Mouse (Mus musculus): ENCODE measurements at regions not wholly inside any gene's neighbourhood (a gene's known extent, or its start where the extent isn't known, plus 50 kb on each side); places are given as distances from the start of the nearest gene placed in this dataset.

DNA sequence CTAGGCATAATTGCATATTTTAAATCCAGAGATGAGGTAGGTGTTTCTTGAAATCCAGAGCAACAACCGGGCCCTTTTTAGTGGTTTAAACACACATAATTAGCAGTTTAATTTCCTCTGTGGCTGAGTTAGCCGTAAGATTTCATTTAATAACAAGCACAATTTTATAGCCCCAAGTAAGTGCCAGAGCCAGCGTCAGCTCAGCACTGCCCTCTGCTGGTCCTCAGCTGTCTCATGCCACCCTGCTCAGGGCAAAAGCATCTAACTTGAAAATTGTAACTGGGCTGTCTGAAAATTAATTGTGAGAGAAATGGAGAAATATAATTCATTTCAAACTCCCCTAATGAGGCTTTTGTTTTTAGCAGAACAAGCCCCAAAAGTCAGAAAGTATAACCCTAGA, 437.7 kb upstream of the Tle4 start:
- TF ChIP-seq CTCF (conservative IDR thresholded peaks at IDR 0.05; ENCODE audit: low read length) (peak; percentile 98), NANOG (IDR thresholded peaks at IDR 0.05; ENCODE audit: borderline replicate concordance, low read length) (no peak), POU5F1 (IDR thresholded peaks at IDR 0.05; ENCODE audit: borderline replicate concordance, low read length) (no peak)
